Mouse (Mus musculus): ENCODE measurements around the gene Klf7.
"Not testable (repeated sequence)": the region's sequence is repeated elsewhere in the genome, so short reads cannot be mapped to it uniquely, and the experiment has no call there.

Gene Klf7

GRCm38 (mm10) chr1:64121559-64122465 lies at the start of gene Klf7:
TSS of gene Klf7 (minus strand) at chr1:64122282.
- DNase-seq (ENCODE audit: low read depth, low spot score): peak; percentile 100

GRCm38 (mm10) chr1:64164526-64165062 lies 42.5 kb upstream of the Klf7 start:
- no peak for DNase-seq (ENCODE audit: low read depth, low spot score)

- peak; percentile 80 for DNase-seq (ENCODE audit: low read depth, low spot score)
These were observed 36.7 kb upstream of the Klf7 start for GRCm38 (mm10) chr1:64158766-64159165.

DNA sequence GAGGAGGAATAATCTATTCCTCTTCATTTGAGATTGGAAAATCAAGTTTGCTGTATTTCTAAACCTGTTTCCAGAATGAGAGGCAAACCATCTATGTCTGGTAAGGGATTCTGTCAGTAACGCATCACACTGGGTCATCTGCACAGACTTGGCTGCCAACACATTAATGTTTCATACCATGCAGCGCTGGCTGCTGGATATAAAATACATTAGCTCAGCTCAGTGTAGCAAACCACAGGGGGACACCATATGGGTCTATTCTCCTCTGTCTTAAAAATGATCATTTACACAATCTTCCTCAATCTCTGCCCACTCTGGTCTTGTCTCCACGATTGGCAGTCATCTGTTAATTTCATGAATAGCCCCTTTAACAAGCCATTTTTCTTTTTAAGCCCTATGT lies 27.1 kb upstream of the Klf7 start:
- no peak for DNase-seq (ENCODE audit: low read depth, low spot score)

DNA sequence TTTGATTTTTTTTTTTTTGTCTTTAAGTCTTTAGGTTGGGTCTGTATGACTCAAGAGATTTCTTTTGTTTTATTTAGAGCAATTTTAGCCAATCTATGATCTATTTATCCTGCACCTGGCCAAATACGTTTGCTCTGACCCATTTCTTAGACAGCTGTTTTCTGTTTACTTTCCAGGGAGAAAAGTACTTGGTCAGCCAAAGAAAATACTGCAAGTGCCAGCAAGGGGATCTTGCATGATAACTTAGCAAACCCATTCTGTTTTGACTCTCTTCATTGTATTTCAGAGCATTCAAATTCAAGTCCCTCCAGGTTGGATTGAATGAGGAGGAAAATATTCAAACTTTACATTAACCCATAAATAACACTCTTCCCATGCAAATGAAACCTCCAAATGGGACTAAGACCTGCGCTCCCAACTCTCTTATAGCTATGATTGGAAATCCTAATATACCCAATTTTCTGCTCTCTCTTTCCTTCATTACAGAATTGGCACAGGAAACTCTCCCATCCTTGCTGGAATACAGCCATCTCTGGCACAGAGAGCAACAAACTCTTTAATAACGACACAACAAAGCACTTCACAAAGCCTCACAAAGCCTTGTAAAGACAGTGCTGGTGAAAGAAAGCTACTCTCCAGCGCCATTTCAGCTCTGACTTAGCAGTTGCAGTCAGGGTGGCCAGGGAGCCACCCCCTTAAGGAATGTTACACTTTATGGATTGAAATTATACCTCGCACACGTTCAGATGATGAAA lies 20.8 kb upstream of the Klf7 start:
- DNase-seq (ENCODE audit: low read depth, low spot score): no peak

- DNase-seq (ENCODE audit: low read depth, low spot score): no peak
These were observed 12.4 kb upstream of the Klf7 start for GRCm38 (mm10) chr1:64134439-64134838.

- DNase-seq (ENCODE audit: low read depth, low spot score): no peak
These were observed 4.7 kb upstream of the Klf7 start for GRCm38 (mm10) chr1:64126822-64127221.

GRCm38 (mm10) chr1:64122466-64122830 lies 366 bp upstream of the Klf7 start:
- no peak for DNase-seq (ENCODE audit: low read depth, low spot score)

DNA sequence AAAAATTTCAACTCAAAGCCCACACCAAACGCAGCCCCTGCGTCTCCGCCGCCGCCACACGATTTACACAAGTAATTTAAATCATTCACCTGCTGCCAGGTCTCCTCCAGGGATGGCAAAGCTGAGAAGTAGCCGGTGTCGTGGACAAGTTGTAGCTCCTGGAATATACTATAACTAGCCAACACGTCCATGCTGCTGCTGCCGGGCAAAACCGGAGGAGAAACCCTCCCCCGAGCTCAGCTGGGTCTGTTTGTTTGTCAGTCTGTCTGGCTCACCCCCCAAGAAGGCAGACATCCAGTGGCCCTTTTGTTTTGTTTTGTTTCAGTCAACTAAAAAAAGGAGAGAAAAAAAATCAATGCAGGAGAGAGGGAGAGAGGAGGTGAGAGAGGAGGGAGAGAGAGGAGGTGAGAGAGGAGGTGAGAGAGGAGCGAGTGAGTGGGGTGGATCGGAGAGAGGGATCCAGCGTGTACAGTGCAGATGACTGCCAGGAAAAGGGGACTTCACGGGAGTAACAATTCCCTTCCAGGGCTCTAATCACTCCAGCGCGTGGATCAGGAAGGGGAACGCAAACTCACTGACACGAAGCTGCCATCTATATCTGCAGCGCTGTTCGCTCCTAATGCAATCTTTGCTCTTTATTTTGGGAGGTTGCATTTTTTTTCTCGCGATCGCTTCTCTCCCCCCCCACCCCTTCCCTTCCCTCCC lies 1.1 kb downstream of the Klf7 start:
- no peak for DNase-seq (ENCODE audit: low read depth, low spot score)

DNA sequence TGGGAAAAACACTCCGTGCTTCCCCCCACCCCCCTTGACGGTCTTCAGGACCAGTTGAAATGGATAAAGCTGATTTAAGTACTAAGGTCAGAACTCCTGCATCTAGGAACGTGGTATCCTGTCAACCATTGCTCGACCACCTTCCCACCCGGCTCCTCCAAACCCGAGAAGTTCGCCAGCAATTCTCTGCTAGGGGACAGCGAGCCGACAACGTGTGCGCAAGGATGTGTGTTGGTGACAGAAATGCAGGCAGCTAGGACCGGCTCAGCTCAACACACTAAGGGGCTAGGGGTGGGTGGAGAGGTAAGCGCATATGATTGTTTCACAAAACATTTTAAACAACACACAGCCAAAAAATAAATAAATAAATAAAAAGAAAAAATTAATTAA lies 1.7 kb downstream of the Klf7 start:
- no peak for DNase-seq (ENCODE audit: low read depth, low spot score)

DNA sequence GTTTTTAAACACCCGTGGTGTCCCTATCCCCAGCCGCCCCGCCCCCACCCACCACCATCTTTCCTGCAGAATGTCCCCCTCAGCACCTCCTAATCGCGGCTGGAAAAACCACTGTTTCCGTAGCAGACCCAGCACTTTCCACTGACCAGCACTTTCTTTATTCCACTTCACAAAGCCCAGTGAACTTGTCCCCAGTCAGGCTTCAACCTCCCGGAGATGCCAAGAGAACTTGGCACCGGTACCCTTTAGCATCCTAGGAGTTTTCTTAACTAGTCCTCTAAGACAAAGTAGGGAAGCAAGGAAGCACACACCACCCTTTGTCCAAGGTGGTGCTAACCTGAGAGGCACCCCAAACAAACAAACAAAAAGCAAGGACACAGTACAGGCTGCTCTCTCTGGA lies 2.2 kb downstream of the Klf7 start:
- DNase-seq (ENCODE audit: low read depth, low spot score): no peak

DNA sequence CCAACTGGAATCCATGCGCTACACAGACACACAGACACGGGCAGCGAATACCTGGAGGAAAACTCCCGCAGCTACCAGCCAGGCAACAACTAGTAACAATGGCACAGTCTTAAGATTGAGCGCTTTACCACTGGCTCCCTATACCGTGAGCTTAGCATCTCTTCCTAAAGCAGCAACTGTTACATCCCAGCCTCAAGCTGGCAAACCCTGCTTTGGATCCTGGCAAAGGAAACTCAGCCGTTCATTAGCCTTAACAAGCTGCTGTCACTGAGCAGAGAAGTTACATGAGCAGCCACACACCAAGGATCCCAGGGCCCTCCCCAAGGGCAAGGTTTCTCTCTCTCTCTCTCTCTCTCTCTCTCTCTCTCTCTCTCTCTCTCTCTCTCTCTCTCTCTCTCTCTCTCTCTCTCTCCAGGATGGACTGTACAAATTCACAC lies 2.7 kb downstream of the Klf7 start:
- no peak for DNase-seq (ENCODE audit: low read depth, low spot score)

GRCm38 (mm10) chr1:64118285-64119170 lies 3.6 kb downstream of the Klf7 start:
- no peak for DNase-seq (ENCODE audit: low read depth, low spot score)

- DNase-seq (ENCODE audit: low read depth, low spot score): no peak
These were observed 4.4 kb downstream of the Klf7 start for GRCm38 (mm10) chr1:64117478-64118284.

GRCm38 (mm10) chr1:64116746-64117455 lies 5.2 kb downstream of the Klf7 start:
- DNase-seq (ENCODE audit: low read depth, low spot score): no peak

- no peak for DNase-seq (ENCODE audit: low read depth, low spot score)
These were observed 7.5 kb downstream of the Klf7 start for GRCm38 (mm10) chr1:64114579-64114978.

GRCm38 (mm10) chr1:64108653-64109052 lies 13.4 kb downstream of the Klf7 start:
- DNase-seq (ENCODE audit: low read depth, low spot score): not testable (repeated sequence)

GRCm38 (mm10) chr1:64107526-64107925 lies 14.6 kb downstream of the Klf7 start:
- no peak for DNase-seq (ENCODE audit: low read depth, low spot score)

GRCm38 (mm10) chr1:64106127-64106526 lies 16.0 kb downstream of the Klf7 start:
- DNase-seq (ENCODE audit: low read depth, low spot score): no peak
